Mouse (Mus musculus): ENCODE measurements at regions not wholly inside any gene's neighbourhood (a gene's known extent, or its start where the extent isn't known, plus 50 kb on each side); places are given as distances from the start of the nearest gene placed in this dataset.

- DNase-seq = no peak
Observed at GRCm38 (mm10) chr1:190639846-190640245, 271.7 kb downstream of the Rps6kc1 start.

- DNase-seq = no peak
Observed at GRCm38 (mm10) chr1:190634935-190635334, 276.6 kb downstream of the Rps6kc1 start.

- DNase-seq = no peak
Observed at GRCm38 (mm10) chr1:190631641-190632040, 279.9 kb downstream of the Rps6kc1 start.

- DNase-seq = no peak
Observed at GRCm38 (mm10) chr1:190630193-190630592, 281.4 kb downstream of the Rps6kc1 start.

GRCm38 (mm10) chr1:190623916-190624315, 287.7 kb downstream of the Rps6kc1 start:
- no peak for DNase-seq

- no peak for DNase-seq
Observed at GRCm38 (mm10) chr1:190600425-190600824, 311.1 kb downstream of the Rps6kc1 start.

- DNase-seq = no peak
Observed at GRCm38 (mm10) chr1:190599622-190600021, 311.9 kb downstream of the Rps6kc1 start.

GRCm38 (mm10) chr1:190596209-190596608, 315.4 kb downstream of the Rps6kc1 start:
- no peak for DNase-seq

GRCm38 (mm10) chr1:190591621-190592020, 319.9 kb downstream of the Rps6kc1 start:
- no peak for DNase-seq

- DNase-seq = no peak
Observed at GRCm38 (mm10) chr1:190589586-190589985, 322.0 kb downstream of the Rps6kc1 start.

- DNase-seq = no peak
Observed at GRCm38 (mm10) chr1:190583272-190583671, 328.3 kb downstream of the Rps6kc1 start.

- DNase-seq = no peak
Observed at GRCm38 (mm10) chr1:190580653-190581052, 330.9 kb downstream of the Rps6kc1 start.

GRCm38 (mm10) chr1:190570981-190571380, 340.6 kb downstream of the Rps6kc1 start:
- DNase-seq = no peak

- no peak for DNase-seq
Observed at GRCm38 (mm10) chr1:190570563-190570962, 341.0 kb downstream of the Rps6kc1 start.

GRCm38 (mm10) chr1:190566744-190567143, 344.8 kb downstream of the Rps6kc1 start:
- no peak for DNase-seq

- DNase-seq = no peak
Observed at GRCm38 (mm10) chr1:190562865-190563457, 348.6 kb downstream of the Rps6kc1 start.

- DNase-seq = no peak
Observed at GRCm38 (mm10) chr1:190560086-190560485, 351.5 kb downstream of the Rps6kc1 start.

- no peak for DNase-seq
Observed at GRCm38 (mm10) chr1:190541892-190542291, 369.7 kb downstream of the Rps6kc1 start.

GRCm38 (mm10) chr1:190532879-190533676, 362.6 kb upstream of the Prox1 start:
- no peak for DNase-seq

GRCm38 (mm10) chr1:190531224-190531623, 360.7 kb upstream of the Prox1 start:
- DNase-seq = no peak

GRCm38 (mm10) chr1:190530079-190530478, 359.6 kb upstream of the Prox1 start:
- no peak for DNase-seq

GRCm38 (mm10) chr1:190527545-190528137, 357.1 kb upstream of the Prox1 start:
- no peak for DNase-seq

GRCm38 (mm10) chr1:190526634-190527033, 356.1 kb upstream of the Prox1 start:
- DNase-seq = no peak

- DNase-seq = no peak
Observed at GRCm38 (mm10) chr1:190526046-190526445, 355.5 kb upstream of the Prox1 start.
